Mouse (Mus musculus): Measurements from ENCODE around the gene Stk19. TPM values are rescaled to one million over a fixed set of nuclear protein-coding genes. Genes with fewer than 3 reads are reported as not detected.

Gene Stk19
- polyA plus RNA-seq (2014; fragmentation: Illumina TruSeq; extraction: RNeasy Lipid Tissue Mini Kit (QIAGEN cat#74804); ENCODE audit: low read depth, low replicate concordance) = 8.2 TPM

GRCm38 (mm10) chr17:34836856-34837221, at the start of gene Stk19, which contains the start of gene Dxo:
Stk19 (minus strand) TSS chr17:34836945.
Dxo (plus strand) TSS chr17:34837019.

GRCm38 (mm10) chr17:34881683-34882310, 45.1 kb upstream of the Stk19 start, which contains the start of gene Gm20547:
Gm20547 (minus strand) TSS chr17:34882042.

GRCm38 (mm10) chr17:34879336-34879879, 42.7 kb upstream of the Stk19 start, which contains the start of gene Zbtb12:
Zbtb12 (plus strand) TSS chr17:34879483.

GRCm38 (mm10) chr17:34862416-34863081, 25.8 kb upstream of the Stk19 start, which contains the start of gene Cfb:
Cfb (minus strand) TSS chr17:34862518.

DNA sequence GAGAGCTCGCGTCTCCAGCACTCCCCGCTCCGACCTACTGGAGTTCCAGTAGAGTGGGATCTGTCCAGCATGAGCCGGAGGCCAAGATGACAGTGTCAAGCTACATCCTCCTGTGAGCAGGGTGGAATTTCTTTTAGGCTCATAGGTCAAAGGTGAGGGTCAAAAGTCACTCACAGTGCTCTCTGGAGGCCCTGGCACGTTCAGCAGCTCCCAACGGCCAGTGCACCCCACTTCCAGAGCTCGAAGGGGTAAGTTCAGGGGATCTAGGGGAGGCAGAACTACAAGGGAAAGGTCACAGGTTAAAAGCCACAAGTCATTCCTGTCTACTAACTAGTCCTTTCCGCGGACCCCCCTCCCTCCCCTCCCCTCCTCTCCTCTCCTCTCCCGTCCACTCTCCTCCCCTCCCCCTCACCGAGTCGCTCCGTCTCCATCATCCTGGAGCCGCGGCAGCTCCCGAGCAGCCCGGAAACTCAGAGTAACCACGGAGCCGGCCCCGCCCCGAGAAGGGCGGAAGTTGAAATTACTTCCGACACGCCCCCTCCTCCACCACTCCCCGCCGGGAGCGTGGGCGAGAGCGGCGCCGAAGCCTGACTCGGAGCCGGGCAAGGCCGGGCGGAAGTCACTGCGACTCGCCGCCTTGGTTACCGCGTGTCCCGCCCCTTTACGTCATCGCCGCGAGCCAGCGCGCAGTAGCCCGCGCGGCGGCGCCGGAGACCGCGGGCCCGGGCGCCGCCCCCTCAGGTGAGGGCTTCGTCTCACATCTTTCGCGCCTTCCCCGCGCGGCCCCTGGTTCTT, 13.2 kb upstream of the Stk19 start, which contains the start of the genes Skiv2l and Nelfe:
Gene Skiv2l, minus strand, starts transcription at position 489 of the 795 bp plus-strand sequence.
Gene Nelfe, plus strand, starts transcription at position 670 of the 795 bp plus-strand sequence.

GRCm38 (mm10) chr17:34804301-34804700, 32.4 kb downstream of the Stk19 start, which contains the start of gene Cyp21a1:
Cyp21a1 (minus strand) TSS chr17:34804561.

Other genes with a start within 250 kb of the Stk19 start
- gene Gpsm3, start 247.1 kb downstream of the Stk19 start, polyA plus RNA-seq (2014; fragmentation: Illumina TruSeq; extraction: RNeasy Lipid Tissue Mini Kit (QIAGEN cat#74804); ENCODE audit: low read depth, low replicate concordance) = not detected
- gene Pbx2, start 245.7 kb downstream of the Stk19 start, polyA plus RNA-seq (2014; fragmentation: Illumina TruSeq; extraction: RNeasy Lipid Tissue Mini Kit (QIAGEN cat#74804); ENCODE audit: low read depth, low replicate concordance) = 3.5 TPM
- gene Ager, start 239.1 kb downstream of the Stk19 start, polyA plus RNA-seq (2014; fragmentation: Illumina TruSeq; extraction: RNeasy Lipid Tissue Mini Kit (QIAGEN cat#74804); ENCODE audit: low read depth, low replicate concordance) = not detected
- gene Rnf5, start 233.3 kb downstream of the Stk19 start, polyA plus RNA-seq (2014; fragmentation: Illumina TruSeq; extraction: RNeasy Lipid Tissue Mini Kit (QIAGEN cat#74804); ENCODE audit: low read depth, low replicate concordance) = 7.4 TPM
- gene Agpat1, start 232.7 kb downstream of the Stk19 start, polyA plus RNA-seq (2014; fragmentation: Illumina TruSeq; extraction: RNeasy Lipid Tissue Mini Kit (QIAGEN cat#74804); ENCODE audit: low read depth, low replicate concordance) = 14.5 TPM
- not detected for gene Egfl8, start 221.0 kb downstream of the Stk19 start, polyA plus RNA-seq (2014; fragmentation: Illumina TruSeq; extraction: RNeasy Lipid Tissue Mini Kit (QIAGEN cat#74804); ENCODE audit: low read depth, low replicate concordance)
- 2.6 TPM for gene Ppt2, start 208.4 kb downstream of the Stk19 start, polyA plus RNA-seq (2014; fragmentation: Illumina TruSeq; extraction: RNeasy Lipid Tissue Mini Kit (QIAGEN cat#74804); ENCODE audit: low read depth, low replicate concordance)
- 0.24 TPM for gene Prrt1, start 207.4 kb downstream of the Stk19 start, polyA plus RNA-seq (2014; fragmentation: Illumina TruSeq; extraction: RNeasy Lipid Tissue Mini Kit (QIAGEN cat#74804); ENCODE audit: low read depth, low replicate concordance)
- gene Fkbpl, start 192.2 kb downstream of the Stk19 start, polyA plus RNA-seq (2014; fragmentation: Illumina TruSeq; extraction: RNeasy Lipid Tissue Mini Kit (QIAGEN cat#74804); ENCODE audit: low read depth, low replicate concordance) = 119 TPM
- 1.6 TPM for gene Atf6b, start 189.8 kb downstream of the Stk19 start, polyA plus RNA-seq (2014; fragmentation: Illumina TruSeq; extraction: RNeasy Lipid Tissue Mini Kit (QIAGEN cat#74804); ENCODE audit: low read depth, low replicate concordance)
- gene Tnxb, start 166.4 kb downstream of the Stk19 start, polyA plus RNA-seq (2014; fragmentation: Illumina TruSeq; extraction: RNeasy Lipid Tissue Mini Kit (QIAGEN cat#74804); ENCODE audit: low read depth, low replicate concordance) = not detected
- 1.2 TPM for gene C4b, start 93.1 kb downstream of the Stk19 start, polyA plus RNA-seq (2014; fragmentation: Illumina TruSeq; extraction: RNeasy Lipid Tissue Mini Kit (QIAGEN cat#74804); ENCODE audit: low read depth, low replicate concordance)
- not detected for gene Cyp21a1, start 32.4 kb downstream of the Stk19 start, polyA plus RNA-seq (2014; fragmentation: Illumina TruSeq; extraction: RNeasy Lipid Tissue Mini Kit (QIAGEN cat#74804); ENCODE audit: low read depth, low replicate concordance)
- 5.8 TPM for gene Dxo, start 74 bp upstream of the Stk19 start, polyA plus RNA-seq (2014; fragmentation: Illumina TruSeq; extraction: RNeasy Lipid Tissue Mini Kit (QIAGEN cat#74804); ENCODE audit: low read depth, low replicate concordance)
- gene Skiv2l, start 13.3 kb upstream of the Stk19 start, polyA plus RNA-seq (2014; fragmentation: Illumina TruSeq; extraction: RNeasy Lipid Tissue Mini Kit (QIAGEN cat#74804); ENCODE audit: low read depth, low replicate concordance) = 7.9 TPM
- 10.0 TPM for gene Nelfe, start 13.4 kb upstream of the Stk19 start, polyA plus RNA-seq (2014; fragmentation: Illumina TruSeq; extraction: RNeasy Lipid Tissue Mini Kit (QIAGEN cat#74804); ENCODE audit: low read depth, low replicate concordance)
- gene Cfb, start 25.6 kb upstream of the Stk19 start, polyA plus RNA-seq (2014; fragmentation: Illumina TruSeq; extraction: RNeasy Lipid Tissue Mini Kit (QIAGEN cat#74804); ENCODE audit: low read depth, low replicate concordance) = 0.43 TPM
- 0.18 TPM for gene Zbtb12, start 42.5 kb upstream of the Stk19 start, polyA plus RNA-seq (2014; fragmentation: Illumina TruSeq; extraction: RNeasy Lipid Tissue Mini Kit (QIAGEN cat#74804); ENCODE audit: low read depth, low replicate concordance)
- 0.08 TPM for gene Gm20547, start 45.1 kb upstream of the Stk19 start, polyA plus RNA-seq (2014; fragmentation: Illumina TruSeq; extraction: RNeasy Lipid Tissue Mini Kit (QIAGEN cat#74804); ENCODE audit: low read depth, low replicate concordance)
- gene C2, start 61.3 kb upstream of the Stk19 start, polyA plus RNA-seq (2014; fragmentation: Illumina TruSeq; extraction: RNeasy Lipid Tissue Mini Kit (QIAGEN cat#74804); ENCODE audit: low read depth, low replicate concordance) = 6.5 TPM
- gene Ehmt2, start 61.5 kb upstream of the Stk19 start, polyA plus RNA-seq (2014; fragmentation: Illumina TruSeq; extraction: RNeasy Lipid Tissue Mini Kit (QIAGEN cat#74804); ENCODE audit: low read depth, low replicate concordance) = 25.4 TPM
- not detected for gene Slc44a4, start 77.5 kb upstream of the Stk19 start, polyA plus RNA-seq (2014; fragmentation: Illumina TruSeq; extraction: RNeasy Lipid Tissue Mini Kit (QIAGEN cat#74804); ENCODE audit: low read depth, low replicate concordance)
- 0.41 TPM for gene Neu1, start 94.3 kb upstream of the Stk19 start, polyA plus RNA-seq (2014; fragmentation: Illumina TruSeq; extraction: RNeasy Lipid Tissue Mini Kit (QIAGEN cat#74804); ENCODE audit: low read depth, low replicate concordance)
- gene Hspa1b, start 122.3 kb upstream of the Stk19 start, polyA plus RNA-seq (2014; fragmentation: Illumina TruSeq; extraction: RNeasy Lipid Tissue Mini Kit (QIAGEN cat#74804); ENCODE audit: low read depth, low replicate concordance) = 0.56 TPM
- gene Gm20481, start 133.0 kb upstream of the Stk19 start, polyA plus RNA-seq (2014; fragmentation: Illumina TruSeq; extraction: RNeasy Lipid Tissue Mini Kit (QIAGEN cat#74804); ENCODE audit: low read depth, low replicate concordance) = not detected
- gene Hspa1a, start 135.2 kb upstream of the Stk19 start, polyA plus RNA-seq (2014; fragmentation: Illumina TruSeq; extraction: RNeasy Lipid Tissue Mini Kit (QIAGEN cat#74804); ENCODE audit: low read depth, low replicate concordance) = 0.57 TPM
- gene Hspa1l, start 135.8 kb upstream of the Stk19 start, polyA plus RNA-seq (2014; fragmentation: Illumina TruSeq; extraction: RNeasy Lipid Tissue Mini Kit (QIAGEN cat#74804); ENCODE audit: low read depth, low replicate concordance) = 215 TPM
- 115 TPM for gene Lsm2, start 144.9 kb upstream of the Stk19 start, polyA plus RNA-seq (2014; fragmentation: Illumina TruSeq; extraction: RNeasy Lipid Tissue Mini Kit (QIAGEN cat#74804); ENCODE audit: low read depth, low replicate concordance)
- 53.6 TPM for gene Vars, start 164.0 kb upstream of the Stk19 start, polyA plus RNA-seq (2014; fragmentation: Illumina TruSeq; extraction: RNeasy Lipid Tissue Mini Kit (QIAGEN cat#74804); ENCODE audit: low read depth, low replicate concordance)
- 0.15 TPM for gene Vwa7, start 179.6 kb upstream of the Stk19 start, polyA plus RNA-seq (2014; fragmentation: Illumina TruSeq; extraction: RNeasy Lipid Tissue Mini Kit (QIAGEN cat#74804); ENCODE audit: low read depth, low replicate concordance)
- not detected for gene Sapcd1, start 191.1 kb upstream of the Stk19 start, polyA plus RNA-seq (2014; fragmentation: Illumina TruSeq; extraction: RNeasy Lipid Tissue Mini Kit (QIAGEN cat#74804); ENCODE audit: low read depth, low replicate concordance)
- 8.7 TPM for gene Msh5, start 209.8 kb upstream of the Stk19 start, polyA plus RNA-seq (2014; fragmentation: Illumina TruSeq; extraction: RNeasy Lipid Tissue Mini Kit (QIAGEN cat#74804); ENCODE audit: low read depth, low replicate concordance)
- gene Clic1, start 213.0 kb upstream of the Stk19 start, polyA plus RNA-seq (2014; fragmentation: Illumina TruSeq; extraction: RNeasy Lipid Tissue Mini Kit (QIAGEN cat#74804); ENCODE audit: low read depth, low replicate concordance) = 10.5 TPM
- 0.56 TPM for gene Ddah2, start 222.1 kb upstream of the Stk19 start, polyA plus RNA-seq (2014; fragmentation: Illumina TruSeq; extraction: RNeasy Lipid Tissue Mini Kit (QIAGEN cat#74804); ENCODE audit: low read depth, low replicate concordance)
- 19.3 TPM for gene Ly6g6c, start 228.4 kb upstream of the Stk19 start, polyA plus RNA-seq (2014; fragmentation: Illumina TruSeq; extraction: RNeasy Lipid Tissue Mini Kit (QIAGEN cat#74804); ENCODE audit: low read depth, low replicate concordance)
- gene Mpig6b, start 229.2 kb upstream of the Stk19 start, polyA plus RNA-seq (2014; fragmentation: Illumina TruSeq; extraction: RNeasy Lipid Tissue Mini Kit (QIAGEN cat#74804); ENCODE audit: low read depth, low replicate concordance) = 1.5 TPM
- gene Ly6g6e, start 240.0 kb upstream of the Stk19 start, polyA plus RNA-seq (2014; fragmentation: Illumina TruSeq; extraction: RNeasy Lipid Tissue Mini Kit (QIAGEN cat#74804); ENCODE audit: low read depth, low replicate concordance) = not detected
- not detected for gene Ly6g6d, start 241.1 kb upstream of the Stk19 start, polyA plus RNA-seq (2014; fragmentation: Illumina TruSeq; extraction: RNeasy Lipid Tissue Mini Kit (QIAGEN cat#74804); ENCODE audit: low read depth, low replicate concordance)
- gene Ly6g6f, start 248.7 kb upstream of the Stk19 start, polyA plus RNA-seq (2014; fragmentation: Illumina TruSeq; extraction: RNeasy Lipid Tissue Mini Kit (QIAGEN cat#74804); ENCODE audit: low read depth, low replicate concordance) = not detected

Data from testis, adult 10 weeks (tissue).